Mouse (Mus musculus): Measurements from ENCODE around the gene Cdrt4. TPM values are rescaled to one million over a fixed set of nuclear protein-coding genes. Genes with fewer than 3 reads are reported as not detected.

Gene Cdrt4
- polyA plus RNA-seq, 1 experiment from 2014 or later: not detected

- 62% methylated on average over 11 of the region's 11 CpGs for WGBS (ENCODE audit: insufficient replicate concordance)
- Histone ChIP-seq H3K9me3 (replicated peaks; ENCODE audit: control insufficient read depth, low read length) (no peaks in the 10 kb centered on the region), H3K4me1 (ENCODE audit: control insufficient read depth, low read depth, low read length) (no peaks in the 10 kb centered on the region; the same call in 1 of the 2 replicates), H3K27ac (ENCODE audit: low read length) (no peak overlapping the region), H3K4me3 (ENCODE audit: low read depth, low read length) (no peak overlapping the region), H3K4me2 (ENCODE audit: low read depth, low read length) (no peak overlapping the region), H3K36me3 (ENCODE audit: control insufficient read depth, insufficient read depth) (no peaks in the 10 kb centered on the region), H3K9ac (ENCODE audit: low read depth, low read length) (no peak overlapping the region), H3K27me3 (ENCODE audit: control insufficient read depth, insufficient read depth, low read depth, low read length) (no peaks in the 10 kb centered on the region)
- ATAC-seq (ENCODE audit: low read depth): peak; percentile 70; the same call in 1 of the 2 replicates
Observed at GRCm38 (mm10) chr11:63035420-63036211, 84.6 kb downstream of the Cdrt4 start.

DNA sequence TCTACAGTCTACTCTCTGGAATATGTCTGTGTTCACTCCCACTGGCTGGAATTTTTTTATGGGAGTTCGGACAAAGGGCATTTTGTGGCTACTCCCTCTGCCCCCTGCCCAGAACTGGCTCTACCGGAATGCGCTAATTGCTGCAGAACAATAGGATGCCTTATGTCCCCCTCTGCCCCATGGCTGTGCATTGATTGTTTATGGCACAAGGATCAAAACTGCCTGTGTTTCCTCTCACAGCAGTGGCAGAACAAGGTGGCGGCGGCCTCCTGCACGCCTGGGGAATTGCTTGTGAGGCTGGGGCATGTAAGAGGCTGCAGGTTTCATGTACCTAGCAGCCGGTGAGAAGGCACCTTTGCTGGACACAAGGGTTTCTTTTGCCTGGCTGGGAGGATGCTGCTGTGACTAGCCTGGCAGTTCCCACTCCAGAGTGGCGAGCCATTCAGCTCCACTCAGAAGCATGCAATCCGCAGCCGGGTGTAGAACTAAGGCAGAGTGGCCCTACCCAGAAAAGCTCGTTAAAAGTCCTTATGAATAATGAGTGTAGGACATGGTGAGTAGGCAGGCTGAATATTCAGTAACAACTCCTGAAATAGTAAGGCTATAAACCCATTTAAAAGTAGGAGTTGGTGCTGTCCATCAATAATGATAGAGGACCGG, 89.1 kb downstream of the Cdrt4 start:
- Histone ChIP-seq H3K9ac (ENCODE audit: low read depth, low read length) (no peak overlapping the region), H3K36me3 (ENCODE audit: control insufficient read depth, insufficient read depth) (no peaks in the 10 kb centered on the region), H3K27ac (ENCODE audit: low read length) (no peak overlapping the region), H3K4me1 (ENCODE audit: control insufficient read depth, low read depth, low read length) (no peaks in the 10 kb centered on the region; the same call in 1 of the 2 replicates), H3K4me3 (ENCODE audit: low read depth, low read length) (no peak overlapping the region), H3K4me2 (ENCODE audit: low read depth, low read length) (no peak overlapping the region), H3K27me3 (ENCODE audit: control insufficient read depth, insufficient read depth, low read depth, low read length) (no peaks in the 10 kb centered on the region), H3K9me3 (replicated peaks; ENCODE audit: control insufficient read depth, low read length) (no peaks in the 10 kb centered on the region)
- ATAC-seq (ENCODE audit: low read depth): no peak
- 49% methylated on average over 12 of the region's 12 CpGs for WGBS (ENCODE audit: insufficient replicate concordance)

Other genes with a start within 250 kb of the Cdrt4 start
- 0.60 and 0.68 TPM in 2 replicates for gene Zfp287, start 219.3 kb upstream of the Cdrt4 start, polyA plus RNA-seq (2015; fragmentation: Nextera tagmentation; extraction: Ambion mirVana)
- not detected in 2 replicates for gene Gm10428, start 198.1 kb upstream of the Cdrt4 start, polyA plus RNA-seq (2015; fragmentation: Nextera tagmentation; extraction: Ambion mirVana)
- gene Zfp286, start 161.7 kb upstream of the Cdrt4 start, polyA plus RNA-seq (2015; fragmentation: Nextera tagmentation; extraction: Ambion mirVana): 0.66 and 1.0 TPM in 2 replicates
- gene Trim16, start 131.0 kb upstream of the Cdrt4 start, polyA plus RNA-seq (2015; fragmentation: Nextera tagmentation; extraction: Ambion mirVana): 0.77 and 0.83 TPM in 2 replicates
- gene Fbxw10, start 104.1 kb upstream of the Cdrt4 start, polyA plus RNA-seq (2015; fragmentation: Nextera tagmentation; extraction: Ambion mirVana): 0.09 and 0.18 TPM in 2 replicates
- gene Tvp23b, start 71.7 kb upstream of the Cdrt4 start, polyA plus RNA-seq (2015; fragmentation: Nextera tagmentation; extraction: Ambion mirVana): 26.1 and 29.7 TPM in 2 replicates
- gene Tekt3, start 110.5 kb downstream of the Cdrt4 start, polyA plus RNA-seq (2015; fragmentation: Nextera tagmentation; extraction: Ambion mirVana): not detected in 2 replicates
- 24.7 and 28.9 TPM in 2 replicates for gene Pmp22, start 177.8 kb downstream of the Cdrt4 start, polyA plus RNA-seq (2015; fragmentation: Nextera tagmentation; extraction: Ambion mirVana)